16 mouse cellular contexts compared by ENCODE assay signal in genomic region chr6:39611296-39611695, GRCm38 (mm10). TPM values are rescaled to one million over a fixed set of nuclear protein-coding genes. Genes with fewer than 3 reads are reported as not detected.
"Had no signal": no experiment of that assay in that cellular context is flagged by ENCODE, and none has a peak within 500 bp of the region (broad histone marks: within the 10 kb centered on the region; RNA-seq: fewer than 3 reads in every experiment).

No protein-coding gene starts in this region.

- H3K4me3 ChIP-seq: lung, embryonic 15.5 days; megakaryocyte, embryonic 14.5 days; midbrain, embryonic 13.5 days; midbrain, embryonic 15.5 days; neural tube, embryonic 12.5 days; stomach, embryonic 15.5 days had no signal

- ATAC-seq: liver, postnatal 0 days; lung, postnatal 0 days; midbrain, embryonic 13.5 days; midbrain, embryonic 15.5 days had no signal

- H3K27ac ChIP-seq: lung, embryonic 15.5 days; macrophage; midbrain, embryonic 13.5 days; midbrain, embryonic 15.5 days; neural tube, embryonic 12.5 days; stomach, embryonic 15.5 days; stomach, postnatal 0 days had no signal

- DNase-seq: liver, postnatal 0 days; lung, adult 2 months; lung, postnatal 14 days; lung, postnatal 36 days; right cerebral cortex, postnatal 14 days; thymus, postnatal 14 days; thymus, postnatal 36 days had no signal

- H3K27me3 ChIP-seq: lung, embryonic 15.5 days; megakaryocyte, embryonic 14.5 days; midbrain, embryonic 13.5 days; midbrain, embryonic 15.5 days; neural tube, embryonic 12.5 days; stomach, embryonic 15.5 days had no signal

- H3K4me1 ChIP-seq: midbrain, embryonic 13.5 days; midbrain, embryonic 15.5 days; neural tube, embryonic 12.5 days; stomach, embryonic 15.5 days had no signal

RNA-seq across cellular contexts. Expression of gene Gm42420, which starts 25.7 kb away (rescaled TPM):
- polyA plus RNA-seq: lung, adult 2 months; macrophage had no signal
